Mouse (Mus musculus): Measurements from ENCODE around the gene 4931414P19Rik. TPM values are rescaled to one million over a fixed set of nuclear protein-coding genes. Genes with fewer than 3 reads are reported as not detected.
A peak's percentile ranks its signal among the peaks of the same experiment; 100 is the strongest.

The 4931414P19Rik gene
- total and polyA plus RNA-seq, 3 experiments = 1.5 to 2.9 (median 2.7) TPM

- in situ Hi-C loops (cut with MboI; ENCODE audit: low pct_ligation_motif_present, low pct_unique_long_range_greater_than_20kb, low sequenced_read_pairs) = loop anchor here (25.0 kb wide), 1 partner anchor 507 kb away; no protein-coding TSS in a partner anchor
- Histone ChIP-seq H3K4me2 (ENCODE audit: insufficient read depth, low read depth, poor library complexity, severe bottlenecking) (no peak overlapping the region), H3K9me3 (replicated peaks; ENCODE audit: low read length) (no peaks in the 10 kb centered on the region), H3K36me3 (replicated peaks in 1 of 2; ENCODE audit: control insufficient read depth in 1 of 2, insufficient read depth in 1 of 2, low read length in 1 of 2) (no peaks in the 10 kb centered on the region), H3K27me3 (replicated peaks) (peaks cover 3% of the 10 kb centered on the region), H3K4me1 (ENCODE audit: control insufficient read depth in 1 of 2, insufficient read depth in 2 of 2) (peaks cover 0 to 16% of the 10 kb centered on the region in 2 experiments; a peak in 2 of 4 replicates), H3K79me2 (replicated peaks; ENCODE audit: control insufficient read depth, extremely low read depth, insufficient read depth, poor library complexity, severe bottlenecking) (no peaks in the 10 kb centered on the region), H3K4me3 (replicated peaks in 1 of 3; ENCODE audit: low read depth in 2 of 3, low read length in 2 of 3, poor library complexity in 1 of 3) (no peak overlapping the region), H3K9ac (ENCODE audit: insufficient read depth, low read depth) (no peak overlapping the region), H3K27ac (ENCODE audit: insufficient read depth, low read depth) (no peak overlapping the region)
- dilution Hi-C loops (cut with MboI; ENCODE audit: extremely low pct_ligation_motif_present, extremely low pct_unique_long_range_greater_than_20kb, low sequenced_read_pairs) = no loop called here
- no peak for TF ChIP-seq CHD2 (IDR thresholded peaks at IDR 0.05; ENCODE audit: low read length)
- TF ChIP-seq ZC3H11A (IDR thresholded peaks at IDR 0.05; ENCODE audit: low read depth, low read length) = peak; percentile 36; the same call in 1 of the 2 replicates
- TF ChIP-seq IRF4 (IDR thresholded peaks at IDR 0.05; ENCODE audit: low read depth, low read length) = no peak
- TF ChIP-seq RCOR1 (conservative IDR thresholded peaks at IDR 0.05; ENCODE audit: low read depth, low read length) = no peak
- TF ChIP-seq SIN3A (IDR thresholded peaks at IDR 0.05; ENCODE audit: low read length) = no peak
- no peak for TF ChIP-seq MXI1 (IDR thresholded peaks at IDR 0.05; ENCODE audit: low read depth, low read length)
- no peak for TF ChIP-seq MAZ (IDR thresholded peaks at IDR 0.05; ENCODE audit: low read depth, low read length)
- TF ChIP-seq MAFK (IDR thresholded peaks at IDR 0.05; ENCODE audit: insufficient replicate concordance, low read length) = no peak
- TF ChIP-seq ZNF384 (IDR thresholded peaks at IDR 0.05; ENCODE audit: low read depth, low read length) = no peak
- no peak for TF ChIP-seq GABPA (IDR thresholded peaks at IDR 0.05; ENCODE audit: insufficient replicate concordance, low read depth, low read length)
- TF ChIP-seq POLR2A (IDR thresholded peaks at IDR 0.05; ENCODE audit: low read depth, low read length) = no peak
- TF ChIP-seq POLR2AphosphoS2 (IDR thresholded peaks at IDR 0.05; ENCODE audit: low read depth, low read length) = no peak
- TF ChIP-seq SMC3 (IDR thresholded peaks at IDR 0.05; ENCODE audit: low read depth, low read length) = peak; percentile 79
- TF ChIP-seq ETS1 (conservative IDR thresholded peaks at IDR 0.05; ENCODE audit: low read depth, low read length) = no peak
- no peak for TF ChIP-seq MYC (IDR thresholded peaks at IDR 0.05; ENCODE audit: low read depth, low read length)
- no peak for TF ChIP-seq E2F4 (IDR thresholded peaks at IDR 0.05; ENCODE audit: insufficient replicate concordance, low read depth, low read length)
- TF ChIP-seq CTCF (conservative IDR thresholded peaks at IDR 0.05 in 1 of 2, IDR thresholded peaks at IDR 0.05 in 1 of 2; ENCODE audit: low read depth in 2 of 2, low read length in 2 of 2) = peak; percentile 82 to 88
- no peak for TF ChIP-seq ELF1 (IDR thresholded peaks at IDR 0.05; ENCODE audit: low read depth, low read length)
- peak; percentile 86 for TF ChIP-seq RAD21 (IDR thresholded peaks at IDR 0.05; ENCODE audit: low read depth, low read length)
- TF ChIP-seq PAX5 (IDR thresholded peaks at IDR 0.05; ENCODE audit: low read length) = no peak
- peak; percentile 74 for DNase-seq (ENCODE audit: extremely low read depth)
Observed at GRCm38 (mm10) chr14:54568694-54569414, 36.9 kb downstream of the 4931414P19Rik start.
